Mouse (Mus musculus): ENCODE measurements around the gene Map4k2. TPM values are rescaled to one million over a fixed set of nuclear protein-coding genes. Genes with fewer than 3 reads are reported as not detected.

Gene Map4k2
- polyA plus RNA-seq, 1 experiment from 2014 or later: 15.2 TPM

GRCm38 (mm10) chr19:6324751-6325150 is 16.2 kb upstream of the Map4k2 start:
- Histone ChIP-seq H3K27me3 (ENCODE audit: low read depth, poor library complexity, severe bottlenecking) (no peaks in the 10 kb centered on the region), H3K27ac (no peak overlapping the region), H3K9me3 (replicated peaks) (no peaks in the 10 kb centered on the region), H3K36me3 (peaks cover 23% of the 10 kb centered on the region), H3K4me3 (no peak overlapping the region), H3K4me1 (no peaks in the 10 kb centered on the region)
- 86% methylated on average over 9 of the region's 9 CpGs for WGBS
- DNase-seq (ENCODE audit: low spot score): no peak

GRCm38 (mm10) chr19:6331178-6331577 is 9.8 kb upstream of the Map4k2 start:
- Histone ChIP-seq H3K4me1 (peaks cover 21% of the 10 kb centered on the region), H3K9me3 (replicated peaks) (no peaks in the 10 kb centered on the region), H3K4me3 (no peak overlapping the region), H3K36me3 (no peaks in the 10 kb centered on the region; the same call in 1 of the 2 replicates), H3K27ac (no peak overlapping the region), H3K27me3 (ENCODE audit: low read depth, poor library complexity, severe bottlenecking) (no peaks in the 10 kb centered on the region)
- WGBS: 77% methylated on average over 5 of the region's 5 CpGs
- no peak for DNase-seq (ENCODE audit: low spot score)

DNA sequence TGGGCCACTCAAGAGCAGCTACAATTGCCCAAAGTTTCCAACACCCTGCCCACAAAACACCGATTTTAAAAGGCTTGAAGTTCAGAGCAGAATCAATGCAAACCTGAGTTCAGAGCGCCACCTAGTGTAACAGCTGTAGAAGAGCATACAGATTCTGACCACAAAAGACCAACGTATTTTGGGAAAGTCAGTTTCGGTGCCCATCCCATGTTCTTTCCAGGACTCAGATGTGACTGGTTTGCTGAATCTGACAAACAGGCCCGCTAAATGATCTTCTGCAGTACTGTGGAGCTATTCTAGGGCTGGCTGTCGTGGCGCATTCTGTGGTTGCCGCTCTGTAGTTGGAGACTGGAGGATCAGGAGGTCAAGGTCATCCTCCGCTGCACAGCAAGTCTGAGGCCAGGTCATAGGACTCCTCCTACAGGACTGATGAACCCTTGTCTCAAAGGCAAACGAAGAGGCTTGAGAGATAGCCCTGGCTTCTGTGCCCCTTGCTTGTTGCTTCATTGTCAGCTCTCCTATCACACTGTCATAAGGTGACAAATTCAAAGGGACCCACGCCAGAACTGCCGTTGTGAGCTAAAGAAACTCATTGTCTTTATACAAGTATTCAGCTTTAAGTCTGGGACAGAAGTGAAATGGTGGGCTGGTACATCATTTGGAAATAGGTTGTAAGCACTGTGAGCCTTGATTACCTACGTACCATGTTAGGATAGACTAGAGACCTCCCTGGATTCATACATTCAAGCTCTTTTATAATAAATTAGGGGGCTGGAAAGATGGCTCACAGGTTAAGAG is 9.0 kb upstream of the Map4k2 start:
- Histone ChIP-seq H3K36me3 (peaks cover 5% of the 10 kb centered on the region), H3K4me3 (peak overlapping the region; percentile 19), H3K9me3 (replicated peaks) (no peaks in the 10 kb centered on the region), H3K27me3 (ENCODE audit: low read depth, poor library complexity, severe bottlenecking) (no peaks in the 10 kb centered on the region), H3K27ac (peak overlapping the region; percentile 72; the same call in 1 of the 2 replicates), H3K4me1 (peaks cover 28% of the 10 kb centered on the region)
- DNase-seq (ENCODE audit: low spot score): peak; percentile 71
- WGBS: 27% methylated on average over 13 of the region's 13 CpGs

- H3K27me3 ChIP-seq (ENCODE audit: low read depth, poor library complexity, severe bottlenecking): no peaks in the 10 kb centered on the region
- WGBS: 76% methylated on average over 9 of the region's 9 CpGs
- DNase-seq (ENCODE audit: low spot score): no peak
- peak overlapping the region; percentile 86 for H3K27ac ChIP-seq
- peaks cover 37% of the 10 kb centered on the region for H3K4me1 ChIP-seq
- peak overlapping the region; percentile 61 for H3K4me3 ChIP-seq
- H3K36me3 ChIP-seq: peaks cover 25% of the 10 kb centered on the region
- H3K9me3 ChIP-seq (replicated peaks): no peaks in the 10 kb centered on the region
These were observed 7.0 kb upstream of the Map4k2 start for GRCm38 (mm10) chr19:6333761-6334595.

DNA sequence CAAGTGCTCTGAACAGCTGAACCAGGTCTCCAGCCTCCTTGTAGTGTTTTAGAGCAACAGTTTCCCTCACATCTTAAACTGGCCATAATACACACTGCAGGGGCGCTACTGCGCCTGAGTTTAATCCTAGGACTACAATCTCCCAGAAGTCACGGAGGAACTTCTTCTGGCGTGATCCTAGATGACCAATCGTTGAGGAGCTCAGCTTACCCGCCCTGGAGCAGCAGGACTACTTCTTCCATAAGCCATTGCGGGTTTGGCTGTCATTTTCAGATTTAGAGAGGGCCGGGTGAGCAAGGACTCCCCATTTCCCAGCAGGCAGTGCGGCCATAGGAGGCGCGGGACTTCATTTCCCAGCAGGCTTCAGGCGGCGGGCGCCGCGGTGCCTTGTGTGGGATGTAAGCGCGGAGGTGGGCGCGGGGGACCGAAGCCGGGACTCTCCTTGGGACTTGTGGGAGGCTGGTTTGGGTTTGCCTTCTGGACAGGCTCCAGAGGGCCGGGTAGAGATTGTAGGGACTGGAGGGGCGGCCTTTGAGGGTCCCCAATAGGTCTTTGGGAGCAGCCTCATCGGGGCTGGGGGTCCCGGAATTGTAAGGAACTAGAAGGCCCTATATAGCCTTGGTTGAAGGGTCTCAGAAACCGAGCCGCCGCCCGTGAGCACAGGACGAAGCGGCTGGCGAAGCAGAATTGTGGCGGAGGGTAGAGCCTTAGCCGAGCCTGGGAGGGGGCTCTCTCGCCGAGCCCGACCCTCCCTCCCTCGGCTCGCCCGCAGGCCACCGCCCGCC is 6.1 kb upstream of the Map4k2 start, which contains the start of gene Men1:
Men1 (plus strand) TSS at position 307 of the 785 bp plus-strand sequence.
- H3K4me3 ChIP-seq: peak within 1 kb of the TSS; percentile 61
- no peaks in the 10 kb centered on the region for H3K9me3 ChIP-seq (replicated peaks)
- H3K4me1 ChIP-seq: peaks cover 37% of the 10 kb centered on the region
- peaks cover 34% of the 10 kb centered on the region for H3K36me3 ChIP-seq
- H3K27me3 ChIP-seq (ENCODE audit: low read depth, poor library complexity, severe bottlenecking): no peaks in the 10 kb centered on the region
- whole genome bisulfite sequencing: under 1% methylated on average over 43 of the region's 43 CpGs
- DNase-seq (ENCODE audit: low spot score): peak; percentile 94
- H3K27ac ChIP-seq: peak within 1 kb of the TSS; percentile 86

- Histone ChIP-seq H3K27me3 (ENCODE audit: low read depth, poor library complexity, severe bottlenecking) (no peaks in the 10 kb centered on the region), H3K9me3 (replicated peaks) (no peaks in the 10 kb centered on the region), H3K4me1 (peaks cover 42% of the 10 kb centered on the region), H3K36me3 (peaks cover 40% of the 10 kb centered on the region), H3K27ac (peak overlapping the region; percentile 86), H3K4me3 (peak overlapping the region; percentile 61)
- WGBS: 0% methylated on average over 25 of the region's 25 CpGs
- DNase-seq (ENCODE audit: low spot score): no peak
These were observed 5.5 kb upstream of the Map4k2 start for GRCm38 (mm10) chr19:6335458-6335827.

DNA sequence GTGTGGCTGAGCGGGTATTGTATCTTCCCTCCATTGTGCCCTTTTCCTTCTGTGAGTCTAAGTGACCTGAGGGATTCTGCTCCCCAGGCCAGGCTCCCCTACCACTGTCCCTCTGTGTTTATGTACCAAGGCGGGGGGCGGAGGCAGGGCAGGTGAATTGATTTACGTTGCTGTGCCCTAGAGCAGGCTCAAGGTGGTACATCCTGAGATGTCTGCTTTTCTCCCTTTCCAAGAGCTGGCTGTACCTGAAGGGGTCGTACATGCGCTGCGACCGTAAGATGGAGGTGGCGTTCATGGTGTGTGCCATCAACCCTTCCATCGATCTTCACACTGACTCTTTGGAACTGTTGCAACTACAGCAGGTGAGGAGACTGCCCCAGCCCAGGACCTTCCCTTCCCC is 4.0 kb upstream of the Map4k2 start:
- no peak for DNase-seq (ENCODE audit: low spot score)
- H3K4me1 ChIP-seq: peaks cover 53% of the 10 kb centered on the region
- no peaks in the 10 kb centered on the region for H3K27me3 ChIP-seq (ENCODE audit: low read depth, poor library complexity, severe bottlenecking)
- H3K27ac ChIP-seq: no peak overlapping the region
- H3K9me3 ChIP-seq (replicated peaks): no peaks in the 10 kb centered on the region
- peaks cover 42% of the 10 kb centered on the region for H3K36me3 ChIP-seq
- WGBS: 91% methylated on average over 10 of the region's 10 CpGs
- peak overlapping the region; percentile 61; the same call in 1 of the 2 replicates for H3K4me3 ChIP-seq

DNA sequence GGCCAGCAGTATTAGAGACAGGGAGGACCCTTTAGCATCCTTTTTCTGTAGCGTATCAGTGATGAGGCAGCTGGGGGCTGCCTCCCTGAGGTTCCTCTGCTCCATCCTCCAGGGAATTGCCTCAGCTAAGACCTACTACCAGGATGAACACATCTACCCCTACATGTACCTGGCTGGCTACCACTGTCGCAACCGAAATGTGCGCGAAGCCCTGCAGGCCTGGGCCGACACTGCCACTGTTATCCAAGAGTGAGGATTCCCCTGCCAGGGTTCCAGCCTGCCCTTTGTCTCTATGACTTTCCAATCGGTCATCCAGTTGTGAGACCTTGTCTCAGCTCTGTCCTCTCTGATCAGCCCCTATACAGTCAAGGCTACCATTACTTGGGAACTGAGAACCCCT is 2.8 kb upstream of the Map4k2 start:
- H3K27ac ChIP-seq: no peak overlapping the region
- no peaks in the 10 kb centered on the region for H3K27me3 ChIP-seq (ENCODE audit: low read depth, poor library complexity, severe bottlenecking)
- no peak overlapping the region for H3K4me3 ChIP-seq
- peaks cover 63% of the 10 kb centered on the region for H3K4me1 ChIP-seq
- no peak for DNase-seq (ENCODE audit: low spot score)
- H3K9me3 ChIP-seq (replicated peaks): no peaks in the 10 kb centered on the region
- peaks cover 54% of the 10 kb centered on the region for H3K36me3 ChIP-seq
- 94% methylated on average over 7 of the region's 7 CpGs for WGBS

- WGBS: 92% methylated on average over 11 of the region's 11 CpGs
- Histone ChIP-seq H3K27me3 (ENCODE audit: low read depth, poor library complexity, severe bottlenecking) (no peaks in the 10 kb centered on the region), H3K4me3 (no peak overlapping the region), H3K36me3 (peaks cover 59% of the 10 kb centered on the region), H3K9me3 (replicated peaks) (no peaks in the 10 kb centered on the region), H3K4me1 (peaks cover 63% of the 10 kb centered on the region), H3K27ac (no peak overlapping the region)
- no peak for DNase-seq (ENCODE audit: low spot score)
These were observed 2.2 kb upstream of the Map4k2 start for GRCm38 (mm10) chr19:6338716-6339115.

- 95% methylated on average over 6 of the region's 6 CpGs for WGBS
- Histone ChIP-seq H3K4me3 (no peak overlapping the region), H3K9me3 (replicated peaks) (no peaks in the 10 kb centered on the region), H3K27ac (no peak overlapping the region), H3K4me1 (peaks cover 60% of the 10 kb centered on the region), H3K36me3 (peaks cover 63% of the 10 kb centered on the region), H3K27me3 (ENCODE audit: low read depth, poor library complexity, severe bottlenecking) (no peaks in the 10 kb centered on the region)
- DNase-seq (ENCODE audit: low spot score): no peak
These were observed 1.7 kb upstream of the Map4k2 start for GRCm38 (mm10) chr19:6339191-6339590.

DNA sequence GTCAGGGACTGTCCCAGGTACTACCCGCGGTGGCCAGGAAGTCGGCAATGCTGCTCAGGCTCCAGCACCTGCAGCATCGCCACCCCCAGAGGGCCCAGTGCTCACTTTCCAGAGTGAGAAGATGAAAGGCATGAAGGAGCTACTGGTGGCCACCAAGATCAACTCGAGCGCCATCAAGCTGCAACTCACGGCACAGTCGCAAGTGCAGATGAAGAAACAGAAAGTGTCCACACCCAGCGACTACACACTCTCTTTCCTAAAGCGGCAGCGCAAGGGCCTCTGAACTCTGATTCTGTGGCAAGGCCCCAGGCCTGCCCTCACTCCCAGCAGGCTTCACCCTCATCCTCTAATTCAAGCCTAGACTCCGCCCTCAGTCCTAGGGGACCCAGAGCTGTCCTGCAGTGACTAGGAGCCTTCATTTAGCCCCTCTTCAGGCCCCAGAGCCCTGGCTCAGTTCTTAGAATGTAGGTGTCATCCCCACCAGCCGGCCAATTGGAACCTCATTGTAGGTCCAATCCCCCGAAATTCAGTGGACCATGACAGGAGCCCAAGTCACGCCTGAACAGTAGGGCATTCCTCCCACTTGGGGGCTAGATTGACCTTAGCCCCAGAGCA is 938 bp upstream of the Map4k2 start:
- WGBS: 71% methylated on average over 15 of the region's 15 CpGs
- no peak for DNase-seq (ENCODE audit: low spot score)
- H3K36me3 ChIP-seq: peaks cover 71% of the 10 kb centered on the region
- H3K27me3 ChIP-seq (ENCODE audit: low read depth, poor library complexity, severe bottlenecking): no peaks in the 10 kb centered on the region
- no peaks in the 10 kb centered on the region for H3K9me3 ChIP-seq (replicated peaks)
- H3K4me3 ChIP-seq: 0 out of 2 replicates have a peak overlapping the region, but pooled peaks have one; percentile 82
- no peak overlapping the region for H3K27ac ChIP-seq
- peaks cover 53% of the 10 kb centered on the region for H3K4me1 ChIP-seq

DNA sequence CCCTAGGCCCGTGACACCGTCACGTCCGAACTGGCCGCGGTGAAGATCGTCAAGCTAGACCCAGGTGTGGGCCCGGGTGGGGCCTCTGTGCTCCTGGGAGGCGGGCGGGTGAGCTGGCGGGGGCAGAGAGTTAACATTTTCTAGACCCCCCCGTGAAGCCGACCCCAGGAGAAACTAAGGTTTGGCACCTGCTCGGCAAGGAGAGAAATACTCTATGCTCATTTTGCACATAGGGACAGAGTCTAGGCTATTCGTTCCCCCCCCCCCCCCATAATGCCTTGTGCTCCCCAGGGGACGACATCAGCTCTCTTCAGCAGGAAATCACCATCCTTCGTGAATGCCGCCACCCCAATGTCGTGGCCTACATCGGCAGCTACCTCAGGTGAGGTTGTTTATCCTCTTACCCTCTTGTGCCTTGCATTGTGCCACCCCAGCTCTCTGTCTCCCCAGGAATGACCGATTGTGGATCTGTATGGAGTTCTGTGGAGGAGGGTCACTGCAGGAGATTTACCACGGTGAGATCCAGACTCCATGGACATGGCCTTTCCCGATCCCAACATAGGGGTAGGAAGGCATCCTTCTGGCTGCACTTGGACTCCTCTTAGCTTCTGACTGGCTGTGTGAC is 630 bp downstream of the Map4k2 start:
- no peak for DNase-seq (ENCODE audit: low spot score)
- Histone ChIP-seq H3K9me3 (replicated peaks) (no peaks in the 10 kb centered on the region), H3K36me3 (peaks cover 86% of the 10 kb centered on the region), H3K27ac (peak overlapping the region; percentile 81), H3K27me3 (ENCODE audit: low read depth, poor library complexity, severe bottlenecking) (no peaks in the 10 kb centered on the region), H3K4me3 (peak overlapping the region; percentile 82), H3K4me1 (peaks cover 45% of the 10 kb centered on the region)
- 13% methylated on average over 23 of the region's 23 CpGs for WGBS

Measured in limb, embryonic 10.5 days (tissue).